Mouse (Mus musculus): ENCODE measurements around the gene Sash3. TPM values are rescaled to one million over a fixed set of nuclear protein-coding genes. Genes with fewer than 3 reads are reported as not detected.

The Sash3 gene
- total RNA-seq, 2 experiments from 2014 or later, result 0.17 to 0.28 TPM

DNA sequence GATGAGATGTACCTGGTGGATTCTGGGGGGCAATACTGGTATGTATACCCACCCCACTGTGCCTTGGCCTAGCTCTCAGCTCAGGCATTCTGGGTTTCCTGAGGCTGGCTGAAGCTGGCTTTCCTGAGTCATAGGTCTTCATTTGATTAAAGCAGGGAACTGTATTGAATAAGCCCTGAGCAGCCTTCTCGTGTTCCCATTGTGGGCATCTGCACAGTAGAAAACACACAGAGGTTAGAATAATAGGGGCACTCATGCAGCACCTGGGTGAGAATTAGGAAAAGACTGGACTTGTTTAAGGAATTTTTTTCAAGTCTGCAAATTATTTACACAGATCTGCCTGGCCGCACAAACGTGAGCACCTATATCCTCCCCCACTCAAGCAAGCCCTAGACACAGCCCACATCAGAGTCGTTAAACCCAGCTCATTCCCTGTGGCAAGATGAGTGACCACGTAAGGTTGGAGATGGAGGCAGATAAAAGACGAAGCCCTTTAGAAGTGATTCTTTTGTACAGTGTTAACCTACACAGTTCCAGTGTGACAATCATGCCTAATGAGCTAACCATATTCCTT, 19.2 kb upstream of the Sash3 start:
- Histone ChIP-seq H3K27ac (no peak overlapping the region), H3K4me3 (no peak overlapping the region)
- intact Hi-C loops (cut with DNase I), result loop anchor here (10.0 kb wide), 1 partner anchor 128 kb away; the partner anchor contains the start of gene Utp14a
- DNase-seq, result no peak
- TF ChIP-seq CTCF (IDR thresholded peaks at IDR 0.05), result no peak

DNA sequence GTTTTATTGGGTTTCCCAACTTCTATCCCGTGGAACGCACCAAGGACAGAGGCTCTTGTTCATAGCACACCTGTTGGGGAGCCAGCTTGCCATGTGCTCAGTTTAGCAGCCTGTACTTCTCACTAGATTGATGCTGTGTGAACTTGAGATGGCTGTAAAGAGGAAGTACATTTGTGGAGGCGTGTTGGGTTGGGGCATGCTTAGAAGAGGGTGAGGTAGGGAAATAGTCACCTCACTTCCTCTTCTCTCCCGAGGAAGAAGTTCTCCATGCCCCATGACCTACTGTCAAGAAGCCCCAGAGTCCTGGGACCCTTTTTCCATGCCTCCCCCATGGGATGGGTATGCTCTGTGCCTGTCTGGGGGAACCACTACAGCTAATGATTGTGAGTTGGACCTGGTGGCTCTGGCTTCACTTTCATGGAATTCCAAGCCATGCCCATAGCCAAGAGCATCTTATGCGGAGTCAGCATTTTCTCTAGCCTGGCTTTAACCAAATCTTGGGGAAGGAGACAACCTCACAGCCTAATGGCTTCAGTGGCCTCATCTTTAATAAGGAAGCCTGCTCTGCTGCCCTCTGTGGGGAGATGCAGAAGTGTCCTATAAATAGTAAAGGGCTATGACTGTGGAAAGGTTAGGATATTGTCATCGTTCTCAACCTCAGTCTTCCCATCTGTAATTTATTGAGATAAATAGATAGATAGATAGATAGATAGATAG, 18.6 kb upstream of the Sash3 start:
- no peak overlapping the region for H3K4me3 ChIP-seq
- intact Hi-C loops (cut with DNase I), result loop anchor here (10.0 kb wide), 1 partner anchor 127 kb away; the partner anchor contains the start of gene Utp14a
- no peak for DNase-seq
- TF ChIP-seq CTCF (IDR thresholded peaks at IDR 0.05), result no peak
- no peak overlapping the region for H3K27ac ChIP-seq

DNA sequence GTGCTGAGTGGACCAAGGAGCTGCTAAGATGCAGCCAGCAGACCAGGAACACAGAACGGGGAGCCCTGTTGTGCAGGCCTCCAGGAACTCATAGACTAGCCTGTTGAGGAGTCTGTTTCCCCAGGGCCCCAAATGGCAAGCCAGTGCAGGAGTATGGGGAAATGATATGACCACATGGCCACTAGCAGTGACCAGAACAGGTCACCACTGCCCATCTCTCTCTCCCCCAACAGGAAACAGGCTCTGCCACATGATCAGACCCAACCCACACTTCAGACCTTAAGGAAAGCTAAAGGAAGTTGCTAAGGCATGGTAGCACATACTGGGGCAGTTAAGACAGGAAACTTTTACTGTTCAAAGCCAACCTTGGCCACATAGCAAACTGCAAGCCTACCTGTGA, 17.1 kb upstream of the Sash3 start:
- intact Hi-C loops (cut with DNase I), result loop anchor here (10.0 kb wide), 1 partner anchor 126 kb away; the partner anchor contains the start of gene Utp14a
- no peak for TF ChIP-seq CTCF (IDR thresholded peaks at IDR 0.05)
- DNase-seq, result no peak
- no peak overlapping the region for H3K27ac ChIP-seq
- no peak overlapping the region for H3K4me3 ChIP-seq

DNA sequence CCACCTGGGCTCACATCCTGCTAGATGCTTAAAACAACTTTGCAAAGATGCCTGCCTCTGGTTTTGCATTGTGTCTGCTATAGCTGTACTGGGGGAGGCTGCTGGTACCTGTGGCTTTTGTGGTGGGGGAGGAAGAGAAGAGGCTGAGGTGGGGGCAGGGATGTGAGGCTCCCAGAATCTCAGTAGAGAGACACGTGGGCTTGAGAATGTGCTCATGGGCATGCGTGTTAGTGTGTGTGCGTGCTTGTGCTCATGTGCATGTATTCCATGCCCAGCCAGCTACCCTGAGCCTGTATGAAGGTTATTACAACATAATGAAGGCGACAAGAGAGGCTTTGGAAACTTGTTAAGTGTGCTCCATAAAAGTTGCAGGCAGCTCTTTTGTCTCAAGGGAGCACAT, 9.3 kb upstream of the Sash3 start:
- intact Hi-C loops (cut with DNase I), result no loop called here

DNA sequence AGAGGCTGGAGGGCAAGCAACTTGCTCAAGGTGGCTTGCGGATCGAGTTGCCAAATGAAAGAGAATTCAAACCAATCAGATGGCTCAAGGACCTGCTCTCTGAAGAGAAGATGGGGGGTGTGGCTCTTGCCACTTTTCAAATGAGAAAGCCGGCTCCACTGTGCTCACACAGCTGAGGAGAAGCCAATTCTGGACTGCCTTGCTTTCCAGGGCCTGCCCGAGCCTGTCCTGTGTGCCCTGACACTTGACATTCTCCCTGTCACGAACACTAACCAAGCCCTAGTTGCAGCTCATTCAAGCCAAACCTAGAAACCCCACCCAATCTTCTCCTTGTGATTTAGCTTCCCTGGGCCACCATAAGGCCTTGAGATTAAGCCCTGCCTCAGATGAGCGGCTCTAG, 8.2 kb upstream of the Sash3 start:
- Histone ChIP-seq H3K4me3 (no peak overlapping the region), H3K27ac (no peak overlapping the region)
- intact Hi-C loops (cut with DNase I), result no loop called here
- TF ChIP-seq CTCF (IDR thresholded peaks at IDR 0.05), result no peak
- DNase-seq, result no peak

More for the DNA sequence above, 9.3 kb upstream of the Sash3 start:
- H3K4me3 ChIP-seq, result no peak overlapping the region
- no peak for DNase-seq
- no peak overlapping the region for H3K27ac ChIP-seq
- TF ChIP-seq CTCF (IDR thresholded peaks at IDR 0.05), result no peak

DNA sequence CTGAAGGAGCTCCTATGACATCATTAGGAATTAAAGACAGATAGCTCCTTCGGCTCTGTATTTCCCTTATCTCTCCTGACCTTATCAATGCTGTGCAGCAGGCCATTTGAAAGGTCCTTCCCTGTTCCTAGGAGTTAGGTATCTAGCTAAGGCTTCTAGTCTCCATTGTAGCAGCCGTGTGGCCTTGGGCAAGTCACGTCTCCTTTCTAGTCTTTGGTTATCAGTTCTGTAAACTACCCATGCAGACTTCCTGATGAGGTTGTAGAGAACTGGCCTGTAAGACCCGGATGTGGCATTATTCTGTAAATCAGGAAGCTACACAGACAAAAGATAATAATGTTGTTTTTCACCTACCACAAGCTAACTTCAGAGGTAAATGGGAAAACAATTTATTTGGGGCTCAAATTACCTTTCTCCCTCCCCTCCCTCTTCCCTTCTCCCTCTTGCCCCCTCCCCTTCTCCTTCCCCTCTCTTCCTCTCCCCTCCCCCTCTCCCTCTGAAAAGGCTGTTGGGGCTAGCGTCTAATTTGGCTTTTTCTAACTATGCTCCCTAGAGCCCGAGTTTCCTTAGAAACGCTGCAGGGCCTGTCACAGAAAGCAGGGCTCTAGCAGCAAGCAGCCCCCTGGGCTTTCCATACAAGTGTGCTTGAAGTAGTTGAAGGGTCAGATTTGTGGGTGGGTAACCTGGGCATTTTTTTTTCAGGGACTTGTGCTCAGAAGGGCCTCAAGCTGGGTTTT, 7.5 kb upstream of the Sash3 start:
- DNase-seq, result no peak
- no peak overlapping the region for H3K4me3 ChIP-seq
- intact Hi-C loops (cut with DNase I), result no loop called here
- no peak overlapping the region for H3K27ac ChIP-seq
- TF ChIP-seq CTCF (IDR thresholded peaks at IDR 0.05), result no peak

DNA sequence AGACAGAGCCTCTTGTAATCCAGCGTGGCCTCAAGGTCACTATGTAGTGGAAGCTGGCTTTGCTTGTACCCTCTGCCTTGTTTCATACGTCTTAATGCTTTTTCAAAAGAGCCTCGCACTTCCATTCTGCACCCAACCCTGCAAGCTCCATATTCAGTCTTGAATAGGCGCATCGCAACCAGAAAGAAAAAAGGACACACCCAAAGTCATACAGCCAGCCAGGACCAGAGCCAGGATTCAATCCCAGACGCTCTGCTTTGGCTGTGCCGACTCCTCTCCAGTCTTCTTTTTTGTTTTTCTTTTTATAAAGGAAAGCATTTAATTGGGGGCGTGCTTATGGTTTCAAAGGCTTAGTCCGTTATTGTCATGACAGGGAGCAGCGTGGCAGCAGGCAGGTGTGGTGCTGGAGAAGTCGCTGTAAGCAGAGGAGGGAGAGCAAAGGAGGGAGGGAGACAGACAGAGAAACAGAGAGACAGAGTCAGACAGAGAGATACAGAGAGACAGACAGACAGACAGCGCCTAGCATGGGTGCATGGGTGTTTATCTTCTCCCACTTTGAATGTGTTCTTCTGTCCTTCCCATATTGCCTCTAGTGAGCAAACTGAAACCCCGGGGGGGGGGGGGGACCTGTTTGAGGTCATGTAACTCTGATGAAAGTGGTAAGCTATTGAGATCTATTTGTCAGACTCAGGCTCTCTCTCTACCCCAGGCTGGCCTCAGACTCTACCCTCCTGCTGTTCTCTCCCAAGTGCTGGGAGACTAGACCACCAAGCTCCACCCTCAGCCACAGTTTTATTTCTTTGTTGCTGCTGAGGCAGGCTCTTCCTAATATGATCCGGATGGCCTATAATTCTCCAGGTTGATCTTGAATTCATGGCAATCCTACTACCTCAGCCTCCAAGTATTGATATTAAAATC, 6.6 kb upstream of the Sash3 start:
- intact Hi-C loops (cut with DNase I), result no loop called here
- no peak for TF ChIP-seq CTCF (IDR thresholded peaks at IDR 0.05)

DNA sequence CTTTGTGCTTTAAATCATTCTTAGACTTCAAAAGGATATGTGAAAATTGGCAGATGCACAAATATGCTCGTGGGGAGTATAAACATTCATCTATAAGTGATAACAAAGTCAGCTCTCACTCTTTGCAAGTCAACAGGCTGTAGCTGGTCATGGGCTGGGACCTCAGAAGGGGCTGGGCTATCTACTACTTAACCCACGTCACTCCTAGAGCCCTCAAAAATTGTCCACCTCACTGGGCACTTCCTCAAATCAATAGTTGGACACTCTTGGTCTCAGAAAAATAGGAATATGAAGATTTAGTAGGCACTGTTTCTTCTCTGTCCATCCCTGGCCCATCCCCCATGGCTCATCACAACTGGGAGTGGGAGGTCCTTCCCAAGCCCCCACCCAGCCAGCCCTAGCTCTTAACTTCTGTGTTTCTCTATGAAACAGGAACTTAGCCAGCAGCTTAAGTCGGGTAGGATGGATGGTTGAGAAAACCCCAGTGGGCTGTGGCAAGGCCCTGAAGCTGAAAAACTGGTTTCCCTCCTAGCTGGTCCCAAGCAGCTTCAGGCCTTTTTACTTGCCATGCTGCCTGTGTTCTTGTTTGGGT, 5.9 kb upstream of the Sash3 start:
- no peak overlapping the region for H3K4me3 ChIP-seq
- no peak overlapping the region for H3K27ac ChIP-seq
- no peak for DNase-seq
- TF ChIP-seq CTCF (IDR thresholded peaks at IDR 0.05), result no peak
- intact Hi-C loops (cut with DNase I), result no loop called here

More for the DNA sequence above, 6.6 kb upstream of the Sash3 start:
- Histone ChIP-seq H3K4me3 (no peak overlapping the region), H3K27ac (no peak overlapping the region)
- DNase-seq, result peak; percentile 26

DNA sequence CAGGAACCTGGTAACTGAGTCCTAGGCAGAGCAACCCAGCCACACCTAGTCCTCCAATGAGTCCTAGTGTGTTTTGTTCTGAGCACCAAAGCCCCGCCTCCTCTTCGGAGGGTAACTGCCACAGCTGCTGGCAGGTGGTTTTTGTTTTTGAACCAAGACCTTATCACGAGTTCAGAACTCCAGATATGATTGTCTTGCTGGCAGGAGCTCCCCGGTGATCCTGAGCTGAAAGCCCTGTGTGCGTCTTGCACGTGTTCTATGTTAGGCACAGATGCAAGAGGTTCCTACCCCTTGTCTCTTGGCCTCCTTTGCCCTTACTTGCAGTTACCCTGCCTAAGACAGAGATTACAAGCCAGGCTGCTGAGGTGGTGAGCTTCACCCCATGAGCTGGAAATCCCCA, 4.8 kb upstream of the Sash3 start:
- no peak overlapping the region for H3K4me3 ChIP-seq
- no peak for TF ChIP-seq CTCF (IDR thresholded peaks at IDR 0.05)
- H3K27ac ChIP-seq, result no peak overlapping the region
- intact Hi-C loops (cut with DNase I), result no loop called here
- no peak for DNase-seq

DNA sequence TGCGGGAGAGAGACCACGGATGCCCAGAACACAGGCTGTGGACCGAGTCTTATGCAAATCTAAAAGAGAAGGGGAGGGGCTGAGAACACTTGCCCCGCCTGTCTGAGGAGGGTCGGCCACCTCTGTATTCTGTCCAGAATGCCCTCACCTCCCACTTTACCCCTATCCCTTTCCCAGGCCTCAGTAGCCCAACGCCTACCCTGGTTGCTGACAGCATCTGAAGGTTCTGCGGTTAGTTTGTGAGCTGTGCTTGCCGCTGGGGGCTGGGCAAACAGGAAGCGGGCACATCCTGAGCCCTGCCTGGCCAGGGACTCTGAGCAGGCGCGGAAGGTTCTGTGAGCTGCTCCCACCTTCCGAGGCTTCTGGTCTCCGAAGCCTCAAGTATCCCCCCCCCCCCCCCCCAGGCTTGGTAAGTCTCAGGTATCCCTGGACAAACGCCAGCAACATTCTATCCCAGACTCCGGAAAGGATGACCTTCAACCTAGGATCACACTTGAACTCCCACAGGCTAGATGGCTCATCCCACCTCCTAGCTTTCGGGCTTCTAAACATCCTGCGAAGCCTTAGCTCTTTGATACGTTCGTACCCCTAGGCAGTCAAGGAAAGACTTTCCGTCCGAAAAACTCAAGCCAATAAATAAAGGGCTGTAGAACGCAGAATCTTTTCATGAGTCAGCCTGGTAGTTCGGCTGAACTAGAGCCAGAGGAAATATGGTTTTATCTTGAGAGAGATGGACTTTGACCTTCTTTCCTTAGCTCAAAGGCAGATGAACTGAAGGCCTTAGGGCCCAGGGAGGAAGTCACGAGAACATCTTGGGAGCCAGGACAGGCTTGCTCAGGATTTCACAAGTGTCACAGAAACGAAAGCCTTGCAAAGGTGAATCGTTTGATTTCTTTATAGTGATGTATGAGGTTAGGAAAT, 2.6 kb upstream of the Sash3 start:
- no peak for TF ChIP-seq CTCF (IDR thresholded peaks at IDR 0.05)
- no peak overlapping the region for H3K27ac ChIP-seq
- no peak for DNase-seq
- H3K4me3 ChIP-seq, result peak overlapping the region; percentile 44
- intact Hi-C loops (cut with DNase I), result no loop called here

DNA sequence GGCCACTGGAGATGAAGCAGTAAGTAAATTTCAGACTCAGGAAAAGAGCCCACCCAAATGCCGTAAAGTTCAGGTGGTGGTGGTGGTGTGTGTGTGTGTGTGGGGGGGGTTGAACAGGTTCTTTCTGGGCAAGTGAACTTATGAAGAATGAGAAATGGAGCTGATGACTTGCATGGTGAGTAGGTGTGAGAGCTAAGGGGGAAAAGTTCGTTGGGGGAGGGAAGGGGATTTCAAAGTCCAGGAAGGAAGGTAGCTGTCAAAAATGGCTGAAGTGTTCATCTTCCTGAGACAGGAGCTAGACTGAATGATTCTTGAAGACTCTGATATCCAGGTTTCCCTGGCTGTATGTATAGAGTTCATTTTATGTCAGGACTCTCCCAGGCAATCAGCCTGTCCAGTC, 990 bp downstream of the Sash3 start:
- no peak for DNase-seq
- intact Hi-C loops (cut with DNase I), result no loop called here
- Histone ChIP-seq H3K4me3 (no peak overlapping the region; the same call in 1 of the 2 replicates), H3K27ac (no peak overlapping the region)
- TF ChIP-seq CTCF (IDR thresholded peaks at IDR 0.05), result no peak

All from gastrocnemius, adult 2 months (tissue).